Mouse (Mus musculus) limb, embryonic 11.5 days (tissue): ENCODE measurements around the gene Tcp11l2. TPM values are rescaled to one million over a fixed set of nuclear protein-coding genes. Genes with fewer than 3 reads are reported as not detected.

Experiments
- ATAC-seq: fragments of 200-750 bp; cut with Nextera tagmentation; 2 replicates; pipeline ENCODE4 v1.8.0; 2017; ENCODE audit warnings: low read depth; ENCODE audit not compliant: insufficient number of reproducible peaks, low FRiP score, low TSS enrichment
- DNase-seq: peaks from one replicate; pipeline ENCODE4 v3.0.0-alpha.2; 2015; ENCODE audit warnings: low spot score
- H3K27ac ChIP-seq: fragments of 300-500 bp; sonication (generic); replicated peaks from 2 replicates; pipeline ENCODE4 v1.5.1; 2014; ENCODE audit warnings: low read depth, mild to moderate bottlenecking, low read length
- H3K27me3 ChIP-seq: fragments of 300-500 bp; sonication (generic); 2 replicates; pipeline ENCODE4 v1.6.1; 2014; ENCODE audit warnings: mild to moderate bottlenecking, low read length, mixed read lengths; ENCODE audit not compliant: control insufficient read depth, insufficient read depth
- H3K36me3 ChIP-seq: fragments of 300-500 bp; sonication (generic); 2 replicates; pipeline ENCODE4 v1.6.1; 2014; ENCODE audit warnings: mild to moderate bottlenecking, low read length, moderate library complexity, mixed read lengths; ENCODE audit not compliant: control insufficient read depth, insufficient read depth
- H3K4me1 ChIP-seq: fragments of 300-500 bp; sonication (generic); 2 replicates; pipeline ENCODE4 v1.6.1; 2014; ENCODE audit warnings: low read length, mixed read lengths; ENCODE audit not compliant: control insufficient read depth, insufficient read depth
- H3K4me2 ChIP-seq: fragments of 300-500 bp; sonication (generic); 2 replicates; pipeline ENCODE4 v1.6.1; 2014; ENCODE audit warnings: low read depth, mild to moderate bottlenecking, moderate library complexity; ENCODE audit not compliant: severe bottlenecking
- H3K4me3 ChIP-seq: fragments of 300-500 bp; sonication (generic); 2 replicates; pipeline ENCODE4 v1.5.1; 2014; ENCODE audit warnings: low read depth, low read length
- H3K9ac ChIP-seq: fragments of 300-500 bp; sonication (generic); 2 replicates; pipeline ENCODE4 v1.6.1; 2014; ENCODE audit warnings: mild to moderate bottlenecking, low read length
- H3K9me3 ChIP-seq: fragments of 300-500 bp; sonication (generic); 2 replicates; pipeline ENCODE4 v1.6.1; 2016; ENCODE audit warnings: low read length; ENCODE audit not compliant: control insufficient read depth
- WGBS: fragments of 180-500 bp; shearing (Covaris S2); extraction: QIAGEN DNeasy Blood & Tissue Kit; methylation state at CpG from one replicate; pipeline ENCODE4 v1.1.7; 2014; 5-methylcytosine and 5-hydroxymethylcytosine counted together
- polyA plus RNA-seq: library from polyadenylated mRNA; unstranded; fragments of >200 nt; fragmentation: Nextera tagmentation; extraction: Ambion mirVana; gene quantifications from 2 replicates; pipeline ENCODE4 v1.2.1, GENCODE M21; 2014

Tcp11l2 gene
- polyA plus RNA-seq, 1 experiment from 2014 or later, result 7.2 TPM

- DNase-seq, result peak; percentile 47
Measured at GRCm38 (mm10) chr10:84562567-84563554, 13.6 kb upstream of the Tcp11l2 start.

GRCm38 (mm10) chr10:84564427-84564826 lies 12.0 kb upstream of the Tcp11l2 start:
- Histone ChIP-seq H3K9me3 (no peaks in the 10 kb centered on the region), H3K36me3 (no peaks in the 10 kb centered on the region), H3K4me3 (no peak overlapping the region), H3K9ac (no peak overlapping the region), H3K4me1 (peaks cover 9% of the 10 kb centered on the region; the same call in 1 of the 2 replicates), H3K27ac (no peak overlapping the region), H3K4me2 (no peak overlapping the region), H3K27me3 (no peaks in the 10 kb centered on the region)
- ATAC-seq, result no peak
- no peak for DNase-seq
- WGBS, result 85% methylated on average over 8 of the region's 8 CpGs

More at GRCm38 (mm10) chr10:84562567-84563554, 13.6 kb upstream of the Tcp11l2 start:
- WGBS, result 46% methylated on average over 13 of the region's 13 CpGs
- peak; percentile 68; the same call in 1 of the 2 replicates for ATAC-seq
- H3K9ac ChIP-seq, result no peak overlapping the region
- H3K4me3 ChIP-seq, result no peak overlapping the region
- H3K27me3 ChIP-seq, result no peaks in the 10 kb centered on the region
- H3K36me3 ChIP-seq, result no peaks in the 10 kb centered on the region
- peaks cover 9% of the 10 kb centered on the region; the same call in 1 of the 2 replicates for H3K4me1 ChIP-seq
- H3K27ac ChIP-seq, result no peak overlapping the region
- no peaks in the 10 kb centered on the region for H3K9me3 ChIP-seq
- H3K4me2 ChIP-seq, result no peak overlapping the region

GRCm38 (mm10) chr10:84571052-84571639 lies 5.3 kb upstream of the Tcp11l2 start:
- WGBS, result 88% methylated on average over 10 of the region's 10 CpGs
- DNase-seq (no peak), ATAC-seq (no peak)
- H3K27me3 ChIP-seq, result no peaks in the 10 kb centered on the region
- no peak overlapping the region for H3K4me2 ChIP-seq
- no peak overlapping the region for H3K27ac ChIP-seq
- no peaks in the 10 kb centered on the region for H3K36me3 ChIP-seq
- H3K4me1 ChIP-seq, result no peaks in the 10 kb centered on the region
- H3K9ac ChIP-seq, result no peak overlapping the region
- no peak overlapping the region for H3K4me3 ChIP-seq
- H3K9me3 ChIP-seq, result no peaks in the 10 kb centered on the region

GRCm38 (mm10) chr10:84573671-84574420 lies 2.6 kb upstream of the Tcp11l2 start:
- no peaks in the 10 kb centered on the region for H3K36me3 ChIP-seq
- DNase-seq (no peak), ATAC-seq (no peak)
- H3K9me3 ChIP-seq, result no peaks in the 10 kb centered on the region
- 69% methylated on average over 5 of the region's 5 CpGs for WGBS
- H3K4me2 ChIP-seq, result no peak overlapping the region
- H3K4me1 ChIP-seq, result 0 out of 2 replicates have a peak, but pooled peaks cover 3% of the 10 kb centered on the region
- H3K27me3 ChIP-seq, result no peaks in the 10 kb centered on the region
- no peak overlapping the region for H3K4me3 ChIP-seq
- H3K9ac ChIP-seq, result no peak overlapping the region
- H3K27ac ChIP-seq, result no peak overlapping the region

- DNase-seq (no peak), ATAC-seq (peak; percentile 76)
- H3K27ac ChIP-seq, result no peak overlapping the region
- no peaks in the 10 kb centered on the region for H3K9me3 ChIP-seq
- H3K9ac ChIP-seq, result 0 out of 2 replicates have a peak overlapping the region, but pooled peaks have one; percentile 0
- H3K4me1 ChIP-seq, result 0 out of 2 replicates have a peak, but pooled peaks cover 3% of the 10 kb centered on the region
- H3K36me3 ChIP-seq, result no peaks in the 10 kb centered on the region
- H3K4me2 ChIP-seq, result peak overlapping the region; percentile 94
- under 1% methylated on average over 14 of the region's 14 CpGs for WGBS
- H3K27me3 ChIP-seq, result no peaks in the 10 kb centered on the region
- H3K4me3 ChIP-seq, result peak overlapping the region; percentile 83
Measured at GRCm38 (mm10) chr10:84576029-84576394, 414 bp upstream of the Tcp11l2 start.

GRCm38 (mm10) chr10:84577071-84577727 lies 773 bp downstream of the Tcp11l2 start:
- H3K4me2 ChIP-seq, result peak overlapping the region; percentile 94
- peak; percentile 69 for DNase-seq
- 0 out of 2 replicates have a peak, but pooled peaks cover 3% of the 10 kb centered on the region for H3K4me1 ChIP-seq
- 4% methylated on average over 38 of the region's 38 CpGs for WGBS
- H3K27me3 ChIP-seq, result no peaks in the 10 kb centered on the region
- 0 out of 2 replicates have a peak, but pooled peaks have one; percentile 20 for ATAC-seq
- no peaks in the 10 kb centered on the region for H3K9me3 ChIP-seq
- H3K36me3 ChIP-seq, result no peaks in the 10 kb centered on the region
- no peak overlapping the region for H3K27ac ChIP-seq
- peak overlapping the region; percentile 73 for H3K9ac ChIP-seq
- peak overlapping the region; percentile 83 for H3K4me3 ChIP-seq

- ATAC-seq (no peak), DNase-seq (no peak)
- no peaks in the 10 kb centered on the region for H3K9me3 ChIP-seq
- H3K9ac ChIP-seq, result no peak overlapping the region
- H3K4me3 ChIP-seq, result no peak overlapping the region
- H3K4me2 ChIP-seq, result no peak overlapping the region
- H3K36me3 ChIP-seq, result no peaks in the 10 kb centered on the region
- 0 out of 2 replicates have a peak, but pooled peaks cover 3% of the 10 kb centered on the region for H3K4me1 ChIP-seq
- H3K27me3 ChIP-seq, result no peaks in the 10 kb centered on the region
- WGBS, result 79% methylated on average over 10 of the region's 10 CpGs
- no peak overlapping the region for H3K27ac ChIP-seq
Measured at GRCm38 (mm10) chr10:84578738-84579137, 2.3 kb downstream of the Tcp11l2 start.
